Mouse (Mus musculus) midbrain, embryonic 11.5 days (tissue): ENCODE measurements at regions not wholly inside any gene's neighbourhood (a gene's known extent, or its start where the extent isn't known, plus 50 kb on each side); places are given as distances from the start of the nearest gene placed in this dataset.

ENCODE experiments used
- ATAC-seq: fragments of 200-750 bp; cut with Nextera tagmentation; 2 replicates; pipeline ENCODE4 v1.8.0; 2017; ENCODE audit warnings: moderate TSS enrichment, moderate library complexity; ENCODE audit not compliant: low FRiP score
- DNase-seq: peaks from one replicate; pipeline ENCODE4 v3.0.0; 2015; ENCODE audit warnings: low spot score; ENCODE audit errors: missing footprints
- H3K27ac ChIP-seq: fragments of 300-500 bp; sonication (generic); 2 replicates; pipeline ENCODE4 v1.5.1; 2014; ENCODE audit warnings: low read depth, low read length
- H3K27me3 ChIP-seq: fragments of 300-500 bp; sonication (generic); 2 replicates; pipeline ENCODE4 v1.6.1; 2014; ENCODE audit warnings: mild to moderate bottlenecking, low read length, moderate library complexity, mixed read lengths; ENCODE audit not compliant: control insufficient read depth, insufficient read depth
- H3K36me3 ChIP-seq: fragments of 300-500 bp; sonication (generic); 2 replicates; pipeline ENCODE4 v1.6.1; 2014; ENCODE audit warnings: mild to moderate bottlenecking, low read length, moderate library complexity, mixed read lengths; ENCODE audit not compliant: control insufficient read depth, insufficient read depth
- H3K4me1 ChIP-seq: fragments of 300-500 bp; sonication (generic); 2 replicates; pipeline ENCODE4 v1.6.1; 2014; ENCODE audit warnings: low read length; ENCODE audit not compliant: control insufficient read depth, insufficient read depth
- H3K4me2 ChIP-seq: fragments of 300-500 bp; sonication (generic); 2 replicates; pipeline ENCODE4 v1.6.1; 2014; ENCODE audit warnings: mild to moderate bottlenecking, moderate library complexity
- H3K4me3 ChIP-seq: fragments of 300-500 bp; sonication (generic); 2 replicates; pipeline ENCODE4 v1.5.1; 2014; ENCODE audit warnings: low read depth, low read length
- H3K9ac ChIP-seq: fragments of 300-500 bp; sonication (generic); 2 replicates; pipeline ENCODE4 v1.6.1; 2014; ENCODE audit warnings: low read length
- H3K9me3 ChIP-seq: fragments of 300-500 bp; sonication (generic); 2 replicates; pipeline ENCODE4 v1.6.1; 2016; ENCODE audit warnings: low read length; ENCODE audit not compliant: control insufficient read depth
- WGBS: fragments of 180-500 bp; shearing (Covaris S2); extraction: QIAGEN DNeasy Blood & Tissue Kit; methylation state at CpG from one replicate; pipeline ENCODE4 v1.1.7; 2014; 5-methylcytosine and 5-hydroxymethylcytosine counted together

- Histone ChIP-seq H3K9me3 (no peaks in the 10 kb centered on the region), H3K4me2 (no peak overlapping the region), H3K27ac (no peak overlapping the region), H3K4me3 (no peak overlapping the region), H3K36me3 (no peaks in the 10 kb centered on the region), H3K27me3 (peaks cover 17% of the 10 kb centered on the region), H3K9ac (no peak overlapping the region), H3K4me1 (no peaks in the 10 kb centered on the region)
- 73% methylated on average over 4 of the region's 4 CpGs for WGBS
- no peak for ATAC-seq
- DNase-seq: no peak
Observed at GRCm38 (mm10) chr2:133373543-133373942, 178.4 kb upstream of the Bmp2 start.

GRCm38 (mm10) chr2:133381054-133381453 is 170.9 kb upstream of the Bmp2 start:
- Histone ChIP-seq H3K9me3 (no peaks in the 10 kb centered on the region), H3K4me2 (no peak overlapping the region), H3K4me3 (no peak overlapping the region), H3K36me3 (no peaks in the 10 kb centered on the region), H3K9ac (no peak overlapping the region), H3K4me1 (no peaks in the 10 kb centered on the region), H3K27me3 (no peaks in the 10 kb centered on the region), H3K27ac (no peak overlapping the region)
- 76% methylated on average over 3 of the region's 3 CpGs for WGBS
- ATAC-seq (no peak), DNase-seq (peak; percentile 88)

GRCm38 (mm10) chr2:133383135-133383920 is 168.6 kb upstream of the Bmp2 start:
- H3K4me3 ChIP-seq: no peak overlapping the region
- no peak overlapping the region for H3K9ac ChIP-seq
- no peaks in the 10 kb centered on the region for H3K27me3 ChIP-seq
- no peaks in the 10 kb centered on the region for H3K36me3 ChIP-seq
- no peak overlapping the region for H3K27ac ChIP-seq
- DNase-seq (no peak), ATAC-seq (no peak)
- no peaks in the 10 kb centered on the region for H3K4me1 ChIP-seq
- H3K9me3 ChIP-seq: no peaks in the 10 kb centered on the region
- WGBS: 88% methylated on average over 3 of the region's 3 CpGs
- no peak overlapping the region for H3K4me2 ChIP-seq

- Histone ChIP-seq H3K36me3 (no peaks in the 10 kb centered on the region), H3K4me2 (no peak overlapping the region), H3K9me3 (no peaks in the 10 kb centered on the region), H3K27ac (no peak overlapping the region), H3K9ac (no peak overlapping the region), H3K27me3 (no peaks in the 10 kb centered on the region), H3K4me3 (no peak overlapping the region), H3K4me1 (no peaks in the 10 kb centered on the region)
- DNase-seq (no peak), ATAC-seq (no peak)
- WGBS: 88% methylated on average over 2 of the region's 2 CpGs
Observed at GRCm38 (mm10) chr2:133385297-133385696, 166.7 kb upstream of the Bmp2 start.

- DNase-seq (no peak), ATAC-seq (no peak)
- Histone ChIP-seq H3K27me3 (no peaks in the 10 kb centered on the region), H3K9me3 (no peaks in the 10 kb centered on the region), H3K4me2 (no peak overlapping the region), H3K36me3 (no peaks in the 10 kb centered on the region), H3K9ac (no peak overlapping the region), H3K4me1 (no peaks in the 10 kb centered on the region), H3K4me3 (no peak overlapping the region), H3K27ac (no peak overlapping the region)
- 88% methylated on average over 3 of the region's 3 CpGs for WGBS
Observed at GRCm38 (mm10) chr2:133387349-133387748, 164.6 kb upstream of the Bmp2 start.

- WGBS: 91% methylated on average over 9 of the region's 9 CpGs
- H3K4me1 ChIP-seq: no peaks in the 10 kb centered on the region
- DNase-seq (no peak), ATAC-seq (no peak)
- H3K27ac ChIP-seq: no peak overlapping the region
- H3K4me2 ChIP-seq: no peak overlapping the region
- H3K36me3 ChIP-seq: no peaks in the 10 kb centered on the region
- no peak overlapping the region for H3K4me3 ChIP-seq
- H3K9me3 ChIP-seq: no peaks in the 10 kb centered on the region
- no peak overlapping the region for H3K9ac ChIP-seq
- H3K27me3 ChIP-seq: peaks cover 4% of the 10 kb centered on the region; the same call in 1 of the 2 replicates
Observed at GRCm38 (mm10) chr2:133392298-133392697, 159.7 kb upstream of the Bmp2 start.

- Histone ChIP-seq H3K36me3 (no peaks in the 10 kb centered on the region), H3K4me2 (no peak overlapping the region), H3K27ac (no peak overlapping the region), H3K9me3 (no peaks in the 10 kb centered on the region), H3K9ac (no peak overlapping the region), H3K27me3 (peaks cover 22% of the 10 kb centered on the region; the same call in 1 of the 2 replicates), H3K4me3 (no peak overlapping the region), H3K4me1 (peaks cover 4% of the 10 kb centered on the region; the same call in 1 of the 2 replicates)
- WGBS: 31% methylated on average over 2 of the region's 2 CpGs
- no peak for ATAC-seq
- no peak for DNase-seq
Observed at GRCm38 (mm10) chr2:133397566-133397965, 154.4 kb upstream of the Bmp2 start.

GRCm38 (mm10) chr2:133399059-133399690 is 152.8 kb upstream of the Bmp2 start:
- Histone ChIP-seq H3K27me3 (peaks cover 35% of the 10 kb centered on the region; the same call in 1 of the 2 replicates), H3K27ac (no peak overlapping the region), H3K9me3 (no peaks in the 10 kb centered on the region), H3K9ac (no peak overlapping the region), H3K4me1 (peaks cover 4% of the 10 kb centered on the region; the same call in 1 of the 2 replicates), H3K4me3 (no peak overlapping the region), H3K4me2 (no peak overlapping the region), H3K36me3 (no peaks in the 10 kb centered on the region)
- no peak for DNase-seq
- no peak for ATAC-seq
- 90% methylated on average over 5 of the region's 5 CpGs for WGBS

GRCm38 (mm10) chr2:133400963-133401362 is 151.0 kb upstream of the Bmp2 start:
- H3K9ac ChIP-seq: no peak overlapping the region
- H3K36me3 ChIP-seq: no peaks in the 10 kb centered on the region
- peaks cover 35% of the 10 kb centered on the region; the same call in 1 of the 2 replicates for H3K27me3 ChIP-seq
- H3K27ac ChIP-seq: no peak overlapping the region
- H3K4me1 ChIP-seq: peaks cover 4% of the 10 kb centered on the region; the same call in 1 of the 2 replicates
- H3K4me3 ChIP-seq: no peak overlapping the region
- ATAC-seq (peak; percentile 52; the same call in 1 of the 2 replicates), DNase-seq (no peak)
- no peaks in the 10 kb centered on the region for H3K9me3 ChIP-seq
- no peak overlapping the region for H3K4me2 ChIP-seq
- WGBS: 20% methylated on average over 3 of the region's 3 CpGs
